Comparison of ENCODE assay signal across 8 mouse cellular contexts in the genomic region with DNA sequence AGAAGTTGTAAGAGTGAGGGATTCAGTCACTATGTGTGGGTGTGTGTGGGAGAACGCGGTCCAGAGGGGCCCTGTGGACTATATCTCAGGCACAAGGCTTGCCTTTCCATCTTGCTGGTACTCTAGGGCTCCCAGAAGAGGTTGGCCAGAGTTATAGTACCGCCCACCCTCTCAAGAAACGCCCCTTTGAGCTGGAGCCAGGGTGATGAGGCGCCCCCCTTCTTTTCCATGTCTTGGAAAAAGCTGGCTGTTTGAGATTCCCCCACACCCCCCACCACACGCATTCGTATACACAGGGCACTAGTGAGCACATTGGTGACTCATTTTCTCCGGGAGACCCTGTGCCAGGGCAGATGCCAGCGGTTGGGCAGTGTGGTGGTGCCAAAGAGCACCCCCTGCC. TPM values are rescaled to one million over a fixed set of nuclear protein-coding genes. Genes with fewer than 3 reads are reported as not detected.
DNase-seq lines count a peak whose midpoint lies in the region; ATAC-seq lines count a peak whose summit lies in the region.

No protein-coding gene starts in this region.

- peak overlapping the region; percentile 75 for H3K9ac ChIP-seq in lung, embryonic 15.5 days
- H3K9ac ChIP-seq in heart, embryonic 14.5 days (ENCODE audit: low read length): peak overlapping the region; percentile 86
- H3K9ac ChIP-seq in limb, embryonic 12.5 days (replicated peaks): peak overlapping the region; percentile 96
- peak overlapping the region; percentile 69; the same call in 1 of the 2 replicates for H3K9ac ChIP-seq in neural tube, embryonic 15.5 days (replicated peaks)

- H3K4me2 ChIP-seq in lung, embryonic 15.5 days: peak overlapping the region; percentile 86
- H3K4me2 ChIP-seq in heart, embryonic 14.5 days (ENCODE audit: low read length): peak overlapping the region; percentile 100
- peak overlapping the region; percentile 95 for H3K4me2 ChIP-seq in limb, embryonic 12.5 days
- H3K4me2 ChIP-seq in neural tube, embryonic 15.5 days: peak overlapping the region; percentile 100

- no peaks in the 10 kb centered on the region for H3K9me3 ChIP-seq in lung, embryonic 15.5 days
- no peaks in the 10 kb centered on the region for H3K9me3 ChIP-seq in heart, embryonic 14.5 days (ENCODE audit: control insufficient read depth, low read length)
- no peaks in the 10 kb centered on the region for H3K9me3 ChIP-seq in limb, embryonic 12.5 days
- no peaks in the 10 kb centered on the region for H3K9me3 ChIP-seq in neural tube, embryonic 15.5 days (replicated peaks)

- peaks cover 48% of the 10 kb centered on the region for H3K4me1 ChIP-seq in lung, embryonic 15.5 days
- peaks cover 15 to 33% of the 10 kb centered on the region in 2 experiments; a peak in 3 of 4 replicates for H3K4me1 ChIP-seq in heart, embryonic 14.5 days (ENCODE audit: control insufficient read depth in 2 of 2, insufficient read depth in 2 of 2, low read length in 2 of 2)
- peaks cover 46% of the 10 kb centered on the region for H3K4me1 ChIP-seq in limb, embryonic 12.5 days (replicated peaks)
- H3K4me1 ChIP-seq in neural tube, embryonic 15.5 days: peaks cover 37% of the 10 kb centered on the region

- H3K36me3 ChIP-seq in lung, embryonic 15.5 days: no peaks in the 10 kb centered on the region
- H3K36me3 ChIP-seq in heart, embryonic 14.5 days (ENCODE audit: control insufficient read depth, insufficient read depth, low read length): no peaks in the 10 kb centered on the region
- H3K36me3 ChIP-seq in limb, embryonic 12.5 days: peaks cover 20% of the 10 kb centered on the region
- no peaks in the 10 kb centered on the region for H3K36me3 ChIP-seq in neural tube, embryonic 15.5 days

- WGBS in lung, embryonic 15.5 days: 13% methylated on average over 9 of the region's 9 CpGs
- WGBS in heart, embryonic 14.5 days: 42% methylated on average over 9 of the region's 9 CpGs
- 31% methylated on average over 9 of the region's 9 CpGs for WGBS in limb, embryonic 12.5 days
- WGBS in neural tube, embryonic 15.5 days: 30% methylated on average over 9 of the region's 9 CpGs

- peak overlapping the region; percentile 70 for H3K4me3 ChIP-seq in lung, embryonic 15.5 days
- peak overlapping the region; percentile 76 to 79 for H3K4me3 ChIP-seq in heart, embryonic 14.5 days (ENCODE audit: control insufficient read depth in 1 of 2, insufficient read depth in 1 of 2, low read depth in 1 of 2, low read length in 2 of 2)
- peak overlapping the region; percentile 91 for H3K4me3 ChIP-seq in limb, embryonic 12.5 days (replicated peaks)
- H3K4me3 ChIP-seq in neural tube, embryonic 15.5 days (replicated peaks): peak overlapping the region; percentile 62

- peaks cover 31% of the 10 kb centered on the region for H3K27me3 ChIP-seq in lung, embryonic 15.5 days
- peaks cover 35% of the 10 kb centered on the region for H3K27me3 ChIP-seq in heart, embryonic 14.5 days (ENCODE audit: control insufficient read depth, insufficient read depth, low read length)
- peaks cover 23% of the 10 kb centered on the region for H3K27me3 ChIP-seq in limb, embryonic 12.5 days
- H3K27me3 ChIP-seq in neural tube, embryonic 15.5 days (replicated peaks): peaks cover 46% of the 10 kb centered on the region

- ATAC-seq in lung, embryonic 15.5 days (ENCODE audit: borderline replicate concordance, extremely low read depth, low FRiP score, low TSS enrichment): peak; percentile 64
- ATAC-seq in heart, embryonic 14.5 days (ENCODE audit: insufficient number of reproducible peaks, insufficient read depth, low FRiP score, low read depth): peak; percentile 11; the same call in 1 of the 2 replicates
- peak; percentile 18 for ATAC-seq in limb, embryonic 12.5 days (ENCODE audit: insufficient number of reproducible peaks, insufficient read depth, low FRiP score, low TSS enrichment, low read depth)
- peak; percentile 13; the same call in 1 of the 2 replicates for ATAC-seq in neural tube, embryonic 15.5 days (ENCODE audit: low FRiP score)

- peak overlapping the region; percentile 82 for H3K27ac ChIP-seq in lung, embryonic 15.5 days
- H3K27ac ChIP-seq in heart, embryonic 14.5 days (replicated peaks in 1 of 2; ENCODE audit: control insufficient read depth in 1 of 2, insufficient read depth in 1 of 2, low read depth in 2 of 2, low read length in 2 of 2): no peak overlapping the region
- H3K27ac ChIP-seq in limb, embryonic 12.5 days: peak overlapping the region; percentile 88; the same call in 1 of the 2 replicates
- H3K27ac ChIP-seq in neural tube, embryonic 15.5 days (replicated peaks): peak overlapping the region; percentile 37; the same call in 1 of the 2 replicates

- no peak for DNase-seq in lung, postnatal 25 days (ENCODE audit: low spot score)
- DNase-seq in T-cell, adult 2 months (ENCODE audit: low spot score): no peak
- no peak for DNase-seq in right cerebral cortex, adult 18-20 months
- DNase-seq in c-Kit-positive CD71-positive TER-119-positive erythroid progenitor cells, embryonic 14.5 days (ENCODE audit: low spot score): no peak

RNA-seq across cellular contexts. Expression of gene Col27a1, which starts 2.8 kb away (rescaled TPM):
- polyA plus RNA-seq in lung, embryonic 15.5 days (2015; fragmentation: Nextera tagmentation; extraction: Ambion mirVana): 20.2 and 20.3 TPM in 2 replicates
- 3.0 and 4.2 TPM in 2 replicates for polyA plus RNA-seq in heart, embryonic 14.5 days (2014; fragmentation: Nextera tagmentation; extraction: Ambion mirVana)
- 20.5 and 22.6 TPM in 2 replicates for polyA plus RNA-seq in limb, embryonic 12.5 days (2016; fragmentation: Nextera tagmentation; extraction: Ambion mirVana)
- polyA plus RNA-seq in neural tube, embryonic 15.5 days (2015; fragmentation: Nextera tagmentation; extraction: Ambion mirVana): 2.8 and 4.5 TPM in 2 replicates

RNA-seq across cellular contexts. Expression of gene Kif12, which starts 44.6 kb away (rescaled TPM):
- 8.3 and 9.2 TPM in 2 replicates for polyA plus RNA-seq in lung, embryonic 15.5 days (2015; fragmentation: Nextera tagmentation; extraction: Ambion mirVana)
- 0.11 and 0.23 TPM in 2 replicates for polyA plus RNA-seq in heart, embryonic 14.5 days (2014; fragmentation: Nextera tagmentation; extraction: Ambion mirVana)
- 0.14 TPM in 1 of 2 replicates, not detected in the other for polyA plus RNA-seq in limb, embryonic 12.5 days (2016; fragmentation: Nextera tagmentation; extraction: Ambion mirVana)
- 0.05 and 8.4 TPM in 2 replicates for polyA plus RNA-seq in neural tube, embryonic 15.5 days (2015; fragmentation: Nextera tagmentation; extraction: Ambion mirVana)

Comparison
In these comparisons a context has a peak if more than half of its experiments do, and no peak if none do; other contexts are left out.
1. ATAC-seq: peak in every context shown above with its lines; median percentile 64 in lung, embryonic 15.5 days; 18 in limb, embryonic 12.5 days; 13 in neural tube, embryonic 15.5 days; 11 in heart, embryonic 14.5 days.
2. H3K27ac ChIP-seq: peak in lung, embryonic 15.5 days (single experiment), limb, embryonic 12.5 days (single experiment) and neural tube, embryonic 15.5 days (single experiment); none in heart, embryonic 14.5 days (0 of 2).
3. Peak in every context shown above with its lines, with median percentiles within 50 percentile points of each other: H3K4me2 ChIP-seq, H3K4me3 ChIP-seq and H3K9ac ChIP-seq.